Mouse (Mus musculus) hindbrain, embryonic 11.5 days (tissue): ENCODE data around the gene Kif14. TPM values are rescaled to one million over a fixed set of nuclear protein-coding genes. Genes with fewer than 3 reads are reported as not detected.
A peak's percentile ranks its signal among the peaks of the same experiment; 100 is the strongest.

ENCODE experiments used
- ATAC-seq: fragments of 200-750 bp; cut with Nextera tagmentation; 2 replicates; pipeline ENCODE4 v1.8.0; 2017; ENCODE audit warnings: mild to moderate bottlenecking, moderate TSS enrichment, moderate library complexity; ENCODE audit not compliant: low FRiP score
- DNase-seq: peaks from one replicate; pipeline ENCODE4 v3.0.0-alpha.2; 2015; ENCODE audit warnings: low spot score
- H3K27ac ChIP-seq: fragments of 300-500 bp; sonication (generic); 2 replicates; pipeline ENCODE4 v1.5.1; 2014; ENCODE audit warnings: mild to moderate bottlenecking, low read depth, low read length
- H3K27me3 ChIP-seq: fragments of 300-500 bp; sonication (generic); 2 replicates; pipeline ENCODE4 v1.6.1; 2014; ENCODE audit warnings: mild to moderate bottlenecking, low read length, moderate library complexity, mixed read lengths; ENCODE audit not compliant: control insufficient read depth, insufficient read depth
- H3K36me3 ChIP-seq: fragments of 300-500 bp; sonication (generic); 2 replicates; pipeline ENCODE4 v1.6.1; 2014; ENCODE audit warnings: mild to moderate bottlenecking, low read length, moderate library complexity, mixed read lengths; ENCODE audit not compliant: control insufficient read depth, insufficient read depth
- H3K4me1 ChIP-seq: fragments of 300-500 bp; sonication (generic); replicated peaks from 2 replicates; pipeline ENCODE4 v1.6.1; 2014; ENCODE audit warnings: low read length, mixed read lengths; ENCODE audit not compliant: control insufficient read depth, insufficient read depth
- H3K4me2 ChIP-seq: fragments of 300-500 bp; sonication (generic); replicated peaks from 2 replicates; pipeline ENCODE4 v1.6.1; 2014; ENCODE audit warnings: mild to moderate bottlenecking, low read depth, low read length
- H3K4me3 ChIP-seq: fragments of 300-500 bp; sonication (generic); 2 replicates; pipeline ENCODE4 v1.5.1; 2014; ENCODE audit warnings: low read depth, low read length
- H3K9ac ChIP-seq: fragments of 300-500 bp; sonication (generic); 2 replicates; pipeline ENCODE4 v1.6.1; 2014; ENCODE audit warnings: low read depth, low read length
- H3K9me3 ChIP-seq: fragments of 300-500 bp; sonication (generic); 2 replicates; pipeline ENCODE4 v1.6.1; 2016; ENCODE audit warnings: low read length; ENCODE audit not compliant: control insufficient read depth
- WGBS: fragments of 180-500 bp; shearing (Covaris S2); extraction: QIAGEN DNeasy Blood & Tissue Kit; methylation state at CpG from one replicate; pipeline ENCODE4 v1.1.7; 2014; 5-methylcytosine and 5-hydroxymethylcytosine counted together
- polyA plus RNA-seq: library from polyadenylated mRNA; unstranded; fragments of >200 nt; fragmentation: Nextera tagmentation; extraction: Ambion mirVana; gene quantifications from 2 replicates; pipeline ENCODE4 v1.2.1, GENCODE M21; 2014

Gene Kif14
- polyA plus RNA-seq, 1 experiment from 2014 or later = 11.7 TPM

GRCm38 (mm10) chr1:136512317-136512716 lies 46.2 kb downstream of the Kif14 start:
- no peaks in the 10 kb centered on the region for H3K36me3 ChIP-seq
- H3K4me3 ChIP-seq = no peak overlapping the region
- no peak overlapping the region for H3K9ac ChIP-seq
- H3K4me1 ChIP-seq = no peaks in the 10 kb centered on the region
- H3K27ac ChIP-seq = no peak overlapping the region
- no peak overlapping the region for H3K4me2 ChIP-seq
- H3K27me3 ChIP-seq = no peaks in the 10 kb centered on the region
- 72% methylated on average over 6 of the region's 6 CpGs for WGBS
- ATAC-seq (no peak), DNase-seq (no peak)
- no peaks in the 10 kb centered on the region for H3K9me3 ChIP-seq

GRCm38 (mm10) chr1:136513181-136513580 lies 47.0 kb downstream of the Kif14 start:
- H3K9ac ChIP-seq = no peak overlapping the region
- no peak overlapping the region for H3K27ac ChIP-seq
- no peaks in the 10 kb centered on the region for H3K36me3 ChIP-seq
- H3K4me1 ChIP-seq = no peaks in the 10 kb centered on the region
- H3K27me3 ChIP-seq = no peaks in the 10 kb centered on the region
- DNase-seq (no peak), ATAC-seq (no peak)
- no peaks in the 10 kb centered on the region for H3K9me3 ChIP-seq
- WGBS = 93% methylated on average over 11 of the region's 11 CpGs
- H3K4me3 ChIP-seq = no peak overlapping the region
- H3K4me2 ChIP-seq = no peak overlapping the region

GRCm38 (mm10) chr1:136518699-136519356 lies 52.7 kb downstream of the Kif14 start:
- H3K4me1 ChIP-seq = no peaks in the 10 kb centered on the region
- H3K9me3 ChIP-seq = no peaks in the 10 kb centered on the region
- H3K4me3 ChIP-seq = no peak overlapping the region
- ATAC-seq (no peak), DNase-seq (no peak)
- H3K36me3 ChIP-seq = no peaks in the 10 kb centered on the region
- no peak overlapping the region for H3K9ac ChIP-seq
- no peak overlapping the region for H3K4me2 ChIP-seq
- 74% methylated on average over 7 of the region's 7 CpGs for WGBS
- H3K27ac ChIP-seq = no peak overlapping the region
- no peaks in the 10 kb centered on the region for H3K27me3 ChIP-seq

- Histone ChIP-seq H3K9ac (no peak overlapping the region), H3K4me3 (no peak overlapping the region), H3K4me1 (no peaks in the 10 kb centered on the region), H3K36me3 (no peaks in the 10 kb centered on the region), H3K4me2 (no peak overlapping the region), H3K27me3 (no peaks in the 10 kb centered on the region), H3K9me3 (no peaks in the 10 kb centered on the region), H3K27ac (no peak overlapping the region)
- ATAC-seq (no peak), DNase-seq (peak; percentile 42)
- WGBS = 84% methylated on average over 11 of the region's 11 CpGs
Measured at GRCm38 (mm10) chr1:136521363-136521937, 55.3 kb downstream of the Kif14 start.

- Histone ChIP-seq H3K9ac (no peak overlapping the region), H3K36me3 (peaks cover 7% of the 10 kb centered on the region; the same call in 1 of the 2 replicates), H3K27me3 (no peaks in the 10 kb centered on the region), H3K27ac (no peak overlapping the region), H3K4me1 (no peaks in the 10 kb centered on the region), H3K9me3 (no peaks in the 10 kb centered on the region), H3K4me3 (no peak overlapping the region), H3K4me2 (no peak overlapping the region)
- 42% methylated on average over 2 of the region's 2 CpGs for whole genome bisulfite sequencing
- ATAC-seq (no peak), DNase-seq (peak; percentile 82)
Measured at GRCm38 (mm10) chr1:136524917-136525316, 58.8 kb downstream of the Kif14 start.

GRCm38 (mm10) chr1:136525818-136526217 lies 59.7 kb downstream of the Kif14 start:
- H3K9me3 ChIP-seq = no peaks in the 10 kb centered on the region
- H3K4me3 ChIP-seq = no peak overlapping the region
- 82% methylated on average over 6 of the region's 6 CpGs for WGBS
- no peak overlapping the region for H3K27ac ChIP-seq
- no peaks in the 10 kb centered on the region for H3K27me3 ChIP-seq
- DNase-seq (no peak), ATAC-seq (no peak)
- no peak overlapping the region for H3K4me2 ChIP-seq
- H3K9ac ChIP-seq = no peak overlapping the region
- H3K36me3 ChIP-seq = peaks cover 7% of the 10 kb centered on the region; the same call in 1 of the 2 replicates
- no peaks in the 10 kb centered on the region for H3K4me1 ChIP-seq

GRCm38 (mm10) chr1:136527163-136527562 lies 61.0 kb downstream of the Kif14 start:
- Histone ChIP-seq H3K9me3 (no peaks in the 10 kb centered on the region), H3K27me3 (no peaks in the 10 kb centered on the region), H3K36me3 (peaks cover 7% of the 10 kb centered on the region; the same call in 1 of the 2 replicates), H3K9ac (no peak overlapping the region), H3K27ac (no peak overlapping the region), H3K4me2 (no peak overlapping the region), H3K4me3 (no peak overlapping the region), H3K4me1 (no peaks in the 10 kb centered on the region)
- DNase-seq = no peak
- WGBS = 87% methylated on average over 16 of the region's 16 CpGs
- ATAC-seq = no peak

GRCm38 (mm10) chr1:136532556-136532955 lies 66.4 kb downstream of the Kif14 start:
- Histone ChIP-seq H3K9ac (no peak overlapping the region), H3K27me3 (no peaks in the 10 kb centered on the region), H3K4me1 (no peaks in the 10 kb centered on the region), H3K4me2 (no peak overlapping the region), H3K27ac (no peak overlapping the region), H3K9me3 (no peaks in the 10 kb centered on the region), H3K4me3 (no peak overlapping the region), H3K36me3 (peaks cover 3% of the 10 kb centered on the region; the same call in 1 of the 2 replicates)
- ATAC-seq (no peak), DNase-seq (no peak)
- 88% methylated on average over 3 of the region's 3 CpGs for WGBS

GRCm38 (mm10) chr1:136536947-136537346 lies 70.8 kb downstream of the Kif14 start:
- H3K9ac ChIP-seq = no peak overlapping the region
- no peak overlapping the region for H3K4me3 ChIP-seq
- ATAC-seq = no peak
- H3K27me3 ChIP-seq = no peaks in the 10 kb centered on the region
- H3K4me2 ChIP-seq = no peak overlapping the region
- no peaks in the 10 kb centered on the region for H3K4me1 ChIP-seq
- no peak for DNase-seq
- H3K9me3 ChIP-seq = no peaks in the 10 kb centered on the region
- H3K36me3 ChIP-seq = no peaks in the 10 kb centered on the region
- WGBS = 87% methylated on average over 6 of the region's 6 CpGs
- H3K27ac ChIP-seq = no peak overlapping the region
